Mouse (Mus musculus): ENCODE results near the gene Ero1lb.
"Not testable (repeated sequence)": the region's sequence is repeated elsewhere in the genome, so short reads cannot be mapped to it uniquely, and the experiment has no call there.

DNA sequence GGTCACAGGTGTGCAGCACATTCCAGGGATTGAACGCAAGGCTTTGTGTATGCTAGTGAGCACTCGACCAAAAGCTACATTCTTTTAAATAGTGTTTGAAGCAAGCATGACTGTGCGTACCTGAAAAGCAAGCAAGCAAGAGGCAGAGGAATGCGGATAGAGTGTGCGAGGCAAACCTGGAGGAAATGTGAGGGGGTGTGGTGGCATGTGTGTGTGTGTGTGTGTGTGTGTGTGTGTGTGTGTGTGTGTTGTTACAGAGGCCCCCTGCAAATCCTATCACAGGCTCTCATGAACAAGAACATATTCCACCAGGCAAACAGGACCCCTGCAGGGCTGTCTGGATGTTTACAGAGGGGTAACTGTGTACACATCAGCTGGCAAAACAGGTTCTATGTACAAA lies 64.6 kb downstream of the Ero1lb start:
- TF ChIP-seq POLR2A (IDR thresholded peaks at IDR 0.05; ENCODE audit: low read depth, low read length); CTCF (IDR thresholded peaks at IDR 0.05; ENCODE audit: extremely low read depth, insufficient read depth, insufficient read length, insufficient replicate concordance): not testable (repeated sequence)

Data from spleen, adult 2 months (tissue).